Mouse (Mus musculus) Patski (cell line): ENCODE results near the gene Anxa10. TPM values are rescaled to one million over a fixed set of nuclear protein-coding genes. Genes with fewer than 3 reads are reported as not detected.
A peak's percentile ranks its signal among the peaks of the same experiment; 100 is the strongest.

Source experiments
- ATAC-seq: fragments of 100-300 bp; one replicate; pipeline ENCODE4 v1.8.0; 2021
- CTCF ChIA-PET: fragments of 350-600 bp; sonication (Branson Sonifier 250); formaldehyde crosslinking; loops from one replicate; lab custom pipeline; 2022; ENCODE audit warnings: inconsistent platforms; lab: Charles Lee
- POLR2A ChIA-PET: fragments of 350-600 bp; sonication (Branson Sonifier 250); formaldehyde crosslinking; loops from one replicate; lab custom pipeline; 2022; ENCODE audit warnings: antibody characterized with exemption, inconsistent platforms; lab: Charles Lee
- DNase-seq: peaks from one replicate; pipeline ENCODE4 v3.0.0-alpha.2; 2011; ENCODE audit warnings: low read depth, low spot score
- H3K27me3 ChIP-seq: fragments of 371-371 bp; one replicate; pipeline ENCODE4 v1.5.1; 2021
- CTCF ChIP-seq: fragments of 100-300 bp; IDR thresholded peaks from one replicate; pipeline ENCODE4 v1.5.1; 2021
- in situ Hi-C: fragments of 300-500 bp; cut with MboI; formaldehyde crosslinking; loops from 3 replicates; pipeline ENCODE4 v1.11.1; 2018; ENCODE audit warnings: low pct_unique_long_range_greater_than_20kb, mixed read lengths
- polyA plus RNA-seq: library from polyadenylated mRNA; unstranded; gene quantifications from one replicate; pipeline ENCODE4 v1.2.3, GENCODE M21; 2021

Gene Anxa10
- not detected for polyA plus RNA-seq

- CTCF ChIA-PET, result no interaction called here
- TF ChIP-seq CTCF, result no peak
- in situ Hi-C loops, result no loop called here
Observed at GRCm38 (mm10) chr8:62123098-62123497, at the start of gene Anxa10. TSS of gene Anxa10 (minus strand) at chr8:62123150.

GRCm38 (mm10) chr8:62132662-62133366 lies 9.9 kb upstream of the Anxa10 start:
- ChIA-PET POLR2A (no interaction called here), CTCF (no interaction called here)
- DNase-seq, result no peak
- in situ Hi-C loops, result no loop called here
- peaks cover 18% of the 10 kb centered on the region for H3K27me3 ChIP-seq
- no peak for TF ChIP-seq CTCF
- ATAC-seq, result no peak

More at GRCm38 (mm10) chr8:62123098-62123497, at the start of gene Anxa10:
- POLR2A ChIA-PET, result no interaction called here
- peaks cover 39% of the 10 kb centered on the region for H3K27me3 ChIP-seq
- no peak for DNase-seq
- ATAC-seq, result no peak

GRCm38 (mm10) chr8:62097213-62097612 lies 25.7 kb downstream of the Anxa10 start:
- in situ Hi-C loops, result no loop called here
- ChIA-PET CTCF (no interaction called here), POLR2A (no interaction called here)
- ATAC-seq (no peak), DNase-seq (no peak)
- H3K27me3 ChIP-seq, result peaks cover 9% of the 10 kb centered on the region
- TF ChIP-seq CTCF, result no peak

GRCm38 (mm10) chr8:62081804-62082203 lies 41.1 kb downstream of the Anxa10 start:
- ChIA-PET CTCF (no interaction called here), POLR2A (no interaction called here)
- DNase-seq (no peak), ATAC-seq (no peak)
- peaks cover 19% of the 10 kb centered on the region for H3K27me3 ChIP-seq
- in situ Hi-C loops, result loop anchor here (5.0 kb wide), 1 partner anchor 1795 kb away; no protein-coding TSS in a partner anchor
- TF ChIP-seq CTCF, result no peak

GRCm38 (mm10) chr8:62080195-62080802 lies 42.7 kb downstream of the Anxa10 start:
- ChIA-PET POLR2A (no interaction called here), CTCF (interaction anchor here (1.7 kb wide), 1 partner anchor 20 kb away, joined by 4 read pairs; no protein-coding TSS in a partner anchor)
- peaks cover 19% of the 10 kb centered on the region for H3K27me3 ChIP-seq
- ATAC-seq, result no peak
- no peak for DNase-seq
- TF ChIP-seq CTCF, result peak; percentile 41
- in situ Hi-C loops, result loop anchor here (5.0 kb wide), 1 partner anchor 1797 kb away; no protein-coding TSS in a partner anchor

GRCm38 (mm10) chr8:62068305-62068704 lies 54.6 kb downstream of the Anxa10 start:
- DNase-seq (no peak), ATAC-seq (no peak)
- in situ Hi-C loops, result no loop called here
- ChIA-PET POLR2A (no interaction called here), CTCF (no interaction called here)
- no peak for TF ChIP-seq CTCF
- H3K27me3 ChIP-seq, result peaks cover 52% of the 10 kb centered on the region

GRCm38 (mm10) chr8:62060357-62060756 lies 62.6 kb downstream of the Anxa10 start:
- no peak for DNase-seq
- ChIA-PET CTCF (interaction anchor here (1.2 to 1.5 kb wide), 2 partner anchors 10 to 13 kb away, joined by 3 to 4 read pairs; no protein-coding TSS in a partner anchor), POLR2A (interaction anchor here (0.5 kb wide), 1 partner anchor 222 kb away, joined by 3 read pairs; no protein-coding TSS in a partner anchor)
- peaks cover 65% of the 10 kb centered on the region for H3K27me3 ChIP-seq
- peak; percentile 37 for TF ChIP-seq CTCF
- in situ Hi-C loops, result no loop called here
- no peak for ATAC-seq

- H3K27me3 ChIP-seq, result no peaks in the 10 kb centered on the region
- in situ Hi-C loops, result no loop called here
- peak; percentile 46 for TF ChIP-seq CTCF
- POLR2A ChIA-PET, result no interaction called here
- DNase-seq, result no peak
- no peak for ATAC-seq
- CTCF ChIA-PET, result interaction anchor here (0.9 to 1.3 kb wide), 3 partner anchors 10 to 55 kb away, joined by 3 to 4 read pairs (median 4); no protein-coding TSS in a partner anchor
Observed at GRCm38 (mm10) chr8:62046809-62047208, 76.1 kb downstream of the Anxa10 start.

GRCm38 (mm10) chr8:62034351-62034750 lies 88.6 kb downstream of the Anxa10 start:
- DNase-seq, result no peak
- no peak for TF ChIP-seq CTCF
- H3K27me3 ChIP-seq, result peaks cover 25% of the 10 kb centered on the region
- ChIA-PET CTCF (no interaction called here), POLR2A (no interaction called here)
- in situ Hi-C loops, result no loop called here
- ATAC-seq, result no peak

- in situ Hi-C loops, result no loop called here
Observed at GRCm38 (mm10) chr8:62014582-62014981, 108.4 kb downstream of the Anxa10 start.

GRCm38 (mm10) chr8:62014166-62014565 lies 108.8 kb downstream of the Anxa10 start:
- ChIA-PET CTCF (no interaction called here), POLR2A (no interaction called here)
- no peak for DNase-seq
- in situ Hi-C loops, result no loop called here
- peaks cover 26% of the 10 kb centered on the region for H3K27me3 ChIP-seq
- no peak for TF ChIP-seq CTCF
- no peak for ATAC-seq

More at GRCm38 (mm10) chr8:62014582-62014981, 108.4 kb downstream of the Anxa10 start:
- peaks cover 26% of the 10 kb centered on the region for H3K27me3 ChIP-seq
- ChIA-PET POLR2A (no interaction called here), CTCF (no interaction called here)
- DNase-seq (no peak), ATAC-seq (no peak)
- TF ChIP-seq CTCF, result no peak

Other genes with a start within 250 kb of the Anxa10 start
- gene Palld, start 220.5 kb downstream of the Anxa10 start, polyA plus RNA-seq, result 99.0 TPM
- gene Ddx60, start 195.1 kb downstream of the Anxa10 start, polyA plus RNA-seq, result 0.08 TPM